Mouse (Mus musculus) heart, adult 2 months (tissue): ENCODE data around the gene Fam129a. TPM values are rescaled to one million over a fixed set of nuclear protein-coding genes. Genes with fewer than 3 reads are reported as not detected.

ENCODE experiments used
- DNase-seq, 2 experiments: peaks; one replicate each; pipeline ENCODE4 v3.0.0; 2021
- H3K27ac ChIP-seq: fragments of 200-600 bp; 2 replicates; pipeline ENCODE4 v1.8.1; 2022
- H3K27me3 ChIP-seq: fragments of 200-500 bp; 2 replicates; pipeline ENCODE4 v1.6.1; 2012; ENCODE audit warnings: mild to moderate bottlenecking, low read length, inconsistent platforms, mixed read lengths; ENCODE audit not compliant: control insufficient read depth, insufficient read depth
- H3K36me3 ChIP-seq: fragments of 200-500 bp; 2 replicates; pipeline ENCODE4 v1.6.1; 2012; ENCODE audit warnings: low read length, inconsistent platforms; ENCODE audit not compliant: control insufficient read depth, insufficient read depth
- H3K4me1 ChIP-seq: fragments of 200-500 bp; 2 replicates; pipeline ENCODE4 v1.6.1; 2011; ENCODE audit warnings: low read length; ENCODE audit not compliant: control insufficient read depth, insufficient read depth
- H3K4me3 ChIP-seq: fragments of 200-600 bp; 2 replicates; pipeline ENCODE4 v1.8.1; 2022
- H3K79me2 ChIP-seq: fragments of 200-500 bp; replicated peaks from 2 replicates; pipeline ENCODE4 v1.6.1; 2012; ENCODE audit warnings: mild to moderate bottlenecking, inconsistent platforms, low read length, moderate library complexity, mixed read lengths; ENCODE audit not compliant: control insufficient read depth, insufficient read depth
- H3K9ac ChIP-seq: fragments of 200-500 bp; 2 replicates; pipeline ENCODE4 v1.6.1; 2012; ENCODE audit warnings: low read depth, mild to moderate bottlenecking, control low read depth, inconsistent platforms, low read length, mixed read lengths
- CTCF ChIP-seq: fragments of 200-600 bp; IDR thresholded peaks from 2 replicates; pipeline ENCODE4 v1.8.1; 2022; ENCODE audit warnings: antibody characterized with exemption, mild to moderate bottlenecking, moderate library complexity
- EP300 ChIP-seq: fragments of 200-500 bp; IDR thresholded peaks from 2 replicates; pipeline ENCODE4 v1.6.1; 2011; ENCODE audit warnings: low read depth, low read length, control low read depth; ENCODE audit not compliant: insufficient read depth
- POLR2A ChIP-seq: fragments of 200-500 bp; IDR thresholded peaks from 2 replicates; pipeline ENCODE4 v1.6.1; 2011; ENCODE audit warnings: mild to moderate bottlenecking, low read depth, low read length, control low read depth; ENCODE audit not compliant: insufficient read depth
- WGBS: fragments of 180-500 bp; shearing (Covaris S2); methylation state at CpG from one replicate; pipeline ENCODE4 v1.1.7; 2018; 5-methylcytosine and 5-hydroxymethylcytosine counted together
- intact Hi-C: fragments of 180-260 bp; cut with DNase I; formaldehyde crosslinking; loops from one replicate; pipeline ENCODE4 v1.15.1; 2025
- polyA plus RNA-seq: library from polyadenylated mRNA; depleted of rRNA; stranded (reverse); fragments of >200 nt; gene quantifications from 2 replicates; pipeline ENCODE4 v1.2.3, GENCODE M21; 2012
- total RNA-seq, 2 experiments: library from RNA; stranded (reverse); gene quantifications; 2 replicates each; pipeline ENCODE4 v1.2.3; 2021

The Fam129a gene
- total and polyA plus RNA-seq, 3 experiments: 6.2 to 14.9 (median 13.3) TPM

DNA sequence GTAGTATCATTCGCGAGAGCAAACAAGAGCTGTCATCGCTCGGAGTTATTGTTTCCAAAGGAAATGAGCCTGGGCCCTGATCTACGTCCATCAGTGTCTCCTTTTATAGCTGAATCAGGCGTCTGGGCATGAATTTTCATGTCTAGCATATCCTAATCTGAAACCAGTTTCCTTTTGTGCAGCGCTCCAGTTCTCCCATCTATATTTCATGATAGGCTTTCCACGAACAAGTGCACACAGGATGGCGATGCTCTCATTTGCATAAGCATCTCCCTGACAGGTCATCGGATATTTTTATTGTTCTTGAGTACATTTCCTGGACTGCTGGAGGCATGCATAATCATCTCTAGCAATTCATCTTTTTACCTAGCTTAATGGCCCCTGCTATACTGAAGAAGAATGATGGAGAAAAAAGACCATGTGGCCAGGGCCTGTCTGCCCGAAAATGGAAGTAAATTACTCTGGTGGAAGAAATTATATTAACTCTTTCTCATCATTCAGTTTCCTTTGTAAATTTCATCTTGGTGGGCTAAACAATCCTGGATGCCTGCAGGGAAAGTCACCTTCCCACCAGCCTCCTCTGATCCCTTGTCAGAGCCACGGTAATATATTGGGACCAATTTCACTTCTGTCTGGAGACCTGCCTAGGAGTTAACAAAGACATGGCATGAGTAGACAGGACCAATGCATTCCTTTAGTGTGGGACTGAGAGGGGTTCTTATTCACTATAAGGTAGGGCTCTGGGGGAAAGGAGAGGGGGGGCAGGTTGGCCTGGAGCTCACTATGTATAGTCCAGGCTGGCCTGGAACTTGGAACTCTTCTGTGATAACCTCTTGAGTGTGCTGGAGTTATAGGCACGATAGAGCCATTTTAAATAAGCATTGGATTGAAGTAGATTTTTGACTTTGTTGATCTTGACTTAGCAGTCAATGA lies 21.4 kb downstream of the Fam129a start:
- no peak overlapping the region for H3K4me3 ChIP-seq
- H3K79me2 ChIP-seq: no peaks in the 10 kb centered on the region
- H3K27ac ChIP-seq: peak overlapping the region; percentile 0
- peaks cover 3% of the 10 kb centered on the region for H3K4me1 ChIP-seq
- H3K36me3 ChIP-seq: peaks cover 2% of the 10 kb centered on the region
- DNase-seq: peak in 1 of 2 experiments; percentile 8
- intact Hi-C loops: no loop called here
- no peak overlapping the region for H3K9ac ChIP-seq
- no peaks in the 10 kb centered on the region for H3K27me3 ChIP-seq
- WGBS: 43% methylated on average over 13 of the region's 13 CpGs
- no peak for TF ChIP-seq EP300
- no peak for TF ChIP-seq POLR2A
- TF ChIP-seq CTCF: no peak

- H3K36me3 ChIP-seq: peaks cover 2% of the 10 kb centered on the region
- no peak overlapping the region for H3K4me3 ChIP-seq
- H3K79me2 ChIP-seq: no peaks in the 10 kb centered on the region
- H3K27me3 ChIP-seq: no peaks in the 10 kb centered on the region
- intact Hi-C loops: loop anchor here (5.0 kb wide), 1 partner anchor 1232 kb away; no protein-coding TSS in a partner anchor
- H3K27ac ChIP-seq: peak overlapping the region; percentile 36
- no peak for DNase-seq
- WGBS: 44% methylated on average over 4 of the region's 4 CpGs
- H3K4me1 ChIP-seq: peaks cover 5% of the 10 kb centered on the region
- H3K9ac ChIP-seq: no peak overlapping the region
- TF ChIP-seq CTCF (no peak), EP300 (no peak), POLR2A (no peak)
These were observed 23.9 kb downstream of the Fam129a start for GRCm38 (mm10) chr1:151594906-151595305.

DNA sequence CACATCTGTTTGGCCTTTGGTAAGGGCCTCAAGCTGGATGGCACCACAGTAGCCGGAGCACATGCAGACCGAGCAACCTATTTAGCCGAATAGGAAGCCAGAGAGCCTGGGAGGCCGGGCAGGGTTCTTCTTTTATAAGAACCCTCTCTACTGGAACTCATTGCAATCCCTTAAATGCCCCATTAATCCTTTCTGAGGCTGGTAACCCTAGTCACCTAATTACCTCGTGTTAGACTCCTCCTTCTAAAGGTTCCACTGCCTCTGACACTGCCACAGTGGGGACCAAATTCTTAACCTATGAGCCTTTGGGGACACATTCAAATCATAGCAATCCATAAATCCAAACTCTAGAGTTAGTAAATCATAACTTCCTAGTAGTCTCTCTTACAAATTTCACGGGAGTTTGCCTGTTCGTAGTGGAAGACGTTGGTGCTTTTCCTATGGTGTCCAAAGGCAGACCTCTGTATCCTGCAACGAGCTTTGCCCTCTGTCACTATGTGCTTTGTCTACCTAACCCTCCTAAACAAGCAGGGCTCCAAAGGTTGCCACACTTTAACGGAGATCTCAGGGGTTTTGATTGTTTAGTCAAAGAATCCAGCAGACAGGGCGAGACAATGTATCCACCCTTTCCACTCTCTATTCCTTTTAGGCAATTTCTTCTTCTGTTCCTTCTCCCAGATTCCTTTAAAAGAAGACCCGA lies 24.8 kb downstream of the Fam129a start:
- Histone ChIP-seq H3K4me3 (no peak overlapping the region), H3K36me3 (peaks cover 2% of the 10 kb centered on the region), H3K9ac (no peak overlapping the region), H3K27ac (peak overlapping the region; percentile 45), H3K4me1 (peaks cover 5% of the 10 kb centered on the region), H3K79me2 (no peaks in the 10 kb centered on the region), H3K27me3 (no peaks in the 10 kb centered on the region)
- no peak for DNase-seq
- 79% methylated on average over 12 of the region's 12 CpGs for WGBS
- no peak for TF ChIP-seq POLR2A
- no peak for TF ChIP-seq CTCF
- no peak for TF ChIP-seq EP300
- intact Hi-C loops: loop anchor here (5.0 kb wide), 1 partner anchor 1232 kb away; no protein-coding TSS in a partner anchor

DNA sequence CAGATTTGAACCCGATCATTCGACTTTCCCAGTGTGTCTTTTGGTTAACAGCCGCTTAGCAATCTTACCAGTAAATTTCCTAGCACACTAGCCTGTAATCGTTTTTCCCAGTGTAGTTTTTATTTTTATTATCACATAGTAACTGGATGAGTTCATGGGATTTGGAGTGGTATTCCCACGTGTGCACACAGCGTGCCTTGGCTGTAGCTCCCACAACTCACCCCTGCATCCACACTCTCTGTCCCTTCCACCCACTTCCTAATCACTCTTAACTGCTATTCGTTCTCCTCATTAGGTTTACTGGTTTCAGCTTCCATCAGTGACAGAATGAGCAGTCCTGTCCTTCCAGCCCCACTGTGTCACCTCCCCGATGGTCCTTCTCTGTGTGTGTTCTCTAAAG lies 25.6 kb downstream of the Fam129a start:
- peaks cover 2% of the 10 kb centered on the region for H3K36me3 ChIP-seq
- H3K9ac ChIP-seq: no peak overlapping the region
- H3K27ac ChIP-seq: peak overlapping the region; percentile 45
- intact Hi-C loops: loop anchor here (5.0 kb wide), 1 partner anchor 1231 kb away; no protein-coding TSS in a partner anchor
- H3K4me3 ChIP-seq: no peak overlapping the region
- H3K27me3 ChIP-seq: no peaks in the 10 kb centered on the region
- TF ChIP-seq EP300: 0 out of 2 replicates have a peak, but pooled peaks have one; percentile 39
- no peak for TF ChIP-seq POLR2A
- H3K79me2 ChIP-seq: no peaks in the 10 kb centered on the region
- DNase-seq: no peak
- 43% methylated on average over 8 of the region's 8 CpGs for whole genome bisulfite sequencing
- peaks cover 5% of the 10 kb centered on the region for H3K4me1 ChIP-seq

DNA sequence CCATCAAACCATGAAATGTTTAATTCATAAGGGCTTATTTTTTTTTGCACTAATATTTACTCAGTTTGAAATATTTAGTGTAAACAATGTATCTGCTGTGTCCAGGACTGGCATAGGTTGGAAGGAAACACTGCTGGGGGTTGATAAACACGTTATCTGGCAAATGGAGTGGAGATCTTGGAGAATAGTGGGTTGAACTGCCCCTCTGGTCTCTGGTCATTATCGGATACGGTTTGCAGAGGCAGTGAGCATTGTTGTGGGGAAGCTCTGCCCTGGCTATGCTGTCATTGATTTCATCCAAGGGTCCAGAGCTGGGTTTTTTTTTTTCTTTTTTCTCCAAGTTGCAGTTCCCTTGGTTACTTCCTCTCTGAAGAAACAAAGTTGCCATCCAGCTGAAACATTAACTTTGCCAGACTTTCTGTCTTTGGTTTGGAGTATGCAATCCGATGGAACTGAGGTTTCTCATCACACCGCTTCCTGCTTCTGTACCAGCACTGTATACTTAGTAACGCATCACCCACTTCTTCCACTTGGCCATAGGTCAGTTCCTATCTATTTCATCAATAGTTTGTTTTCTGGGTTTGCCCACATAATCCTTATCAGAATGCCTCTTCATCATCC lies 26.8 kb downstream of the Fam129a start:
- no peak for DNase-seq
- no peak for TF ChIP-seq CTCF
- no peak for TF ChIP-seq POLR2A
- TF ChIP-seq EP300: no peak
- Histone ChIP-seq H3K27ac (no peak overlapping the region), H3K4me1 (peaks cover 3% of the 10 kb centered on the region), H3K79me2 (no peaks in the 10 kb centered on the region), H3K4me3 (no peak overlapping the region), H3K27me3 (no peaks in the 10 kb centered on the region), H3K36me3 (no peaks in the 10 kb centered on the region; the same call in 1 of the 2 replicates), H3K9ac (no peak overlapping the region)
- 63% methylated on average over 6 of the region's 6 CpGs for WGBS
- intact Hi-C loops: loop anchor here (5.0 kb wide), 1 partner anchor 1230 kb away; no protein-coding TSS in a partner anchor
